Mouse (Mus musculus) megakaryocyte, embryonic 14.5 days (primary cell): ENCODE measurements at regions not wholly inside any gene's neighbourhood (a gene's known extent, or its start where the extent isn't known, plus 50 kb on each side); places are given as distances from the start of the nearest gene placed in this dataset.

Source experiments
- FLI1 ChIP-seq: IDR thresholded peaks from 2 replicates; pipeline ENCODE4 v1.6.1; 2012; ENCODE audit warnings: low read length, inconsistent platforms, mixed read lengths
- GATA1 ChIP-seq: IDR thresholded peaks from 3 replicates; pipeline ENCODE4 v1.6.1; 2012; ENCODE audit warnings: mixed read lengths, low read length, inconsistent platforms, borderline replicate concordance

DNA sequence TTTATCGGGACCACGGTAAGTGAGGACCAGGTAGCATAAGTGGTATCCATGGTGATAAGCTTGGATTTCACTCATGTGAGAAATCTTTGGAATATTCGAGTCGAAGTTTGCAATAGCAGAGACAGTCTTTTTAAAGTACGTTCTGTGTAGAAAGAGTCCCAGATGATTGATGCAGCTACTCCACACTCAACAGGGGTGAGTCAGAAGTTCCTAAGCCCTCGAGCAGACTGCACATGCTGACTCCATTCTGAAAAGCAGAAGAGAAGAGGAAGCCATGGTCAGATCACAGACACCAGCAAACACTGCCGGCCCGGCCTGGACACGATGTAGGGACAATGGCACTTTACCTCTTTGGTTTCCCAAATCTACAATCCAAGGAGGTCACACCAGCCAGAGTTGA lies 120.6 kb downstream of the Npy start:
- TF ChIP-seq GATA1, result no peak
- no peak for TF ChIP-seq FLI1
